In the genomic region with DNA sequence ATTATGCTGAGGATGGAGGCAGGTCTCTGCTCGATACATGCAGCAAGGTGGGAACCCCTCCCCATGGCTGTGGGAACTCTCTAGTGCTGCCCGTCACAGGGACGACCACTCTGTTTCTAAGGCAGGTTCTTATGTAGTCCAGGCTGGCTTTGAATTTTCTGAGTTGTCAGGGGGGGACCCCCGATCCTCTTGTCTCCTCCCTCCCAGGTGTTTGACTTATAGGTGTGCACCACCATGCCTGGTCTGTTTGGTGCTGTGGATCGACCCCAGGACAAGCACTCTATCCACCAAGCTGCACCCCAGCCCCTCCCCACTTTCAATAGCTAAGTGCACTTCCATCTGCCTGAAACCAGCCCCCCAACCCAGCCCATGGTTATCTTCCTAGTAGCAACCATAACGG, we compare ENCODE assay signal across 12 mouse cellular contexts. TPM values are rescaled to one million over a fixed set of nuclear protein-coding genes. Genes with fewer than 3 reads are reported as not detected.
DNase-seq lines count a peak whose midpoint lies in the region; ATAC-seq and TF ChIP-seq lines count a peak whose summit lies in the region.
"Had no signal": no experiment of that assay in that cellular context is flagged by ENCODE, and none has a peak within 500 bp of the region (broad histone marks: within the 10 kb centered on the region; RNA-seq: fewer than 3 reads in every experiment).

No protein-coding gene starts in this region.

- H3K4me3 ChIP-seq in hindbrain, embryonic 13.5 days: no peak overlapping the region
- no peak overlapping the region for H3K4me3 ChIP-seq in hindbrain, embryonic 11.5 days (ENCODE audit: low read depth, low read length)
- no peak overlapping the region for H3K4me3 ChIP-seq in cortical plate, adult 2 months (ENCODE audit: insufficient read depth, low read length)
- no peak overlapping the region for H3K4me3 ChIP-seq in embryonic facial prominence, embryonic 10.5 days
- H3K4me3 ChIP-seq in limb, embryonic 12.5 days (replicated peaks): no peak overlapping the region
- H3K4me3 ChIP-seq: limb, embryonic 13.5 days; neural tube, embryonic 12.5 days had no signal

- H3K9ac ChIP-seq in hindbrain, embryonic 13.5 days: 0 out of 2 replicates have a peak overlapping the region, but pooled peaks have one; percentile 35
- H3K9ac ChIP-seq in hindbrain, embryonic 11.5 days (ENCODE audit: low read depth, low read length): no peak overlapping the region
- peak overlapping the region; percentile 40; the same call in 1 of the 2 replicates for H3K9ac ChIP-seq in limb, embryonic 12.5 days (replicated peaks)

- TF ChIP-seq CTCF in cortical plate, adult 2 months (IDR thresholded peaks at IDR 0.05; ENCODE audit: extremely low read depth, insufficient read depth, low read length): no peak

- TF ChIP-seq POLR2A in cortical plate, adult 2 months (IDR thresholded peaks at IDR 0.05; ENCODE audit: extremely low read depth, insufficient read depth, low read length): no peak

- H3K36me3 ChIP-seq in hindbrain, embryonic 13.5 days: no peaks in the 10 kb centered on the region
- H3K36me3 ChIP-seq in hindbrain, embryonic 11.5 days (ENCODE audit: control insufficient read depth, insufficient read depth, low read length): no peaks in the 10 kb centered on the region
- no peaks in the 10 kb centered on the region for H3K36me3 ChIP-seq in embryonic facial prominence, embryonic 10.5 days (replicated peaks)
- H3K36me3 ChIP-seq in limb, embryonic 12.5 days: no peaks in the 10 kb centered on the region
- H3K36me3 ChIP-seq: limb, embryonic 13.5 days; neural tube, embryonic 12.5 days had no signal

- ATAC-seq in hindbrain, embryonic 13.5 days (ENCODE audit: low FRiP score): no peak
- no peak for ATAC-seq in hindbrain, embryonic 11.5 days (ENCODE audit: low FRiP score)
- ATAC-seq in limb, embryonic 12.5 days (ENCODE audit: insufficient number of reproducible peaks, insufficient read depth, low FRiP score, low TSS enrichment, low read depth): no peak
- ATAC-seq in monocyte, adult 5-6 weeks (replicated peaks; ENCODE audit: insufficient number of reproducible peaks, low FRiP score, low TSS enrichment, poor library complexity, severe bottlenecking): no peak

- H3K4me1 ChIP-seq in hindbrain, embryonic 13.5 days (replicated peaks): peaks cover 31% of the 10 kb centered on the region
- H3K4me1 ChIP-seq in hindbrain, embryonic 11.5 days (replicated peaks; ENCODE audit: control insufficient read depth, insufficient read depth, low read length): peaks cover 5% of the 10 kb centered on the region; the same call in 1 of the 2 replicates
- H3K4me1 ChIP-seq in cortical plate, adult 2 months (ENCODE audit: control insufficient read depth, insufficient read depth, low read length): peaks cover 16% of the 10 kb centered on the region
- peaks cover 59% of the 10 kb centered on the region for H3K4me1 ChIP-seq in embryonic facial prominence, embryonic 10.5 days
- peaks cover 28% of the 10 kb centered on the region for H3K4me1 ChIP-seq in limb, embryonic 12.5 days (replicated peaks)

- 94% methylated on average over 6 of the region's 6 CpGs for WGBS in hindbrain, embryonic 13.5 days
- WGBS in hindbrain, embryonic 11.5 days: 89% methylated on average over 6 of the region's 6 CpGs
- WGBS in embryonic facial prominence, embryonic 10.5 days: 86% methylated on average over 6 of the region's 6 CpGs
- WGBS in limb, embryonic 12.5 days: 85% methylated on average over 6 of the region's 6 CpGs

- H3K9me3 ChIP-seq in hindbrain, embryonic 13.5 days: no peaks in the 10 kb centered on the region
- no peaks in the 10 kb centered on the region for H3K9me3 ChIP-seq in hindbrain, embryonic 11.5 days (ENCODE audit: control insufficient read depth, low read length)
- no peaks in the 10 kb centered on the region for H3K9me3 ChIP-seq in embryonic facial prominence, embryonic 10.5 days
- no peaks in the 10 kb centered on the region for H3K9me3 ChIP-seq in limb, embryonic 12.5 days
- H3K9me3 ChIP-seq: limb, embryonic 13.5 days; neural tube, embryonic 12.5 days had no signal

- H3K27ac ChIP-seq in hindbrain, embryonic 13.5 days: peak overlapping the region; percentile 99
- H3K27ac ChIP-seq in hindbrain, embryonic 11.5 days (ENCODE audit: low read depth, low read length): no peak overlapping the region
- H3K27ac ChIP-seq in cortical plate, adult 2 months (ENCODE audit: insufficient read depth, low read length): peak overlapping the region; percentile 100; the same call in 1 of the 2 replicates
- H3K27ac ChIP-seq in embryonic facial prominence, embryonic 10.5 days (replicated peaks): peak overlapping the region; percentile 97
- H3K27ac ChIP-seq in limb, embryonic 12.5 days: peak overlapping the region; percentile 99
- H3K27ac ChIP-seq: macrophage had no signal

- H3K4me2 ChIP-seq in hindbrain, embryonic 13.5 days: no peak overlapping the region
- no peak overlapping the region for H3K4me2 ChIP-seq in hindbrain, embryonic 11.5 days (replicated peaks; ENCODE audit: low read depth, low read length)
- H3K4me2 ChIP-seq in limb, embryonic 12.5 days: no peak overlapping the region
- H3K4me2 ChIP-seq: limb, embryonic 13.5 days; neural tube, embryonic 12.5 days had no signal

- no peaks in the 10 kb centered on the region for H3K27me3 ChIP-seq in hindbrain, embryonic 13.5 days
- no peaks in the 10 kb centered on the region for H3K27me3 ChIP-seq in hindbrain, embryonic 11.5 days (ENCODE audit: control insufficient read depth, insufficient read depth, low read length)
- no peaks in the 10 kb centered on the region for H3K27me3 ChIP-seq in embryonic facial prominence, embryonic 10.5 days (replicated peaks; ENCODE audit: low read depth, poor library complexity, severe bottlenecking)
- H3K27me3 ChIP-seq in limb, embryonic 12.5 days: no peaks in the 10 kb centered on the region
- H3K27me3 ChIP-seq: limb, embryonic 13.5 days; neural tube, embryonic 12.5 days had no signal

- no peak for DNase-seq in hindbrain, embryonic 11.5 days (ENCODE audit: low spot score)
- no peak for DNase-seq in embryonic facial prominence, embryonic 10.5 days (ENCODE audit: low spot score)
- no peak for DNase-seq in frontal cortex, postnatal 36 days (ENCODE audit: low spot score in 2 of 2)
- DNase-seq: heart, postnatal 4 days; thymus, adult 2 months had no signal

RNA-seq across cellular contexts. Expression of a gene that starts 1.9 kb away (rescaled TPM):
- 0.77 and 0.83 TPM in 2 replicates for polyA plus RNA-seq in hindbrain, embryonic 13.5 days (2015; fragmentation: Nextera tagmentation; extraction: Ambion mirVana)
- polyA plus RNA-seq in hindbrain, embryonic 11.5 days (2014; fragmentation: Nextera tagmentation; extraction: Ambion mirVana): 0.18 and 0.57 TPM in 2 replicates
- 5.3 and 6.4 TPM in 2 replicates for polyA plus RNA-seq in cortical plate, adult 2 months (2012; rRNA removed)
- 0.44 and 0.86 TPM in 2 replicates for polyA plus RNA-seq in embryonic facial prominence, embryonic 10.5 days (2016; fragmentation: Nextera tagmentation; extraction: Ambion mirVana)
- polyA plus RNA-seq in limb, embryonic 12.5 days (2016; fragmentation: Nextera tagmentation; extraction: Ambion mirVana): 0.63 and 1.7 TPM in 2 replicates
- total RNA-seq in monocyte, adult 5-6 weeks (2017): 4.5 to 7.0 TPM in 2 of 3 replicates, not detected in the other
